Mouse (Mus musculus): ENCODE results near the gene Tjp2. TPM values are rescaled to one million over a fixed set of nuclear protein-coding genes. Genes with fewer than 3 reads are reported as not detected.

Tjp2 gene
- polyA plus RNA-seq, 1 experiment, result 17.1 TPM

GRCm38 (mm10) chr19:24155395-24156066 is 69.3 kb downstream of the Tjp2 start:
- no peak overlapping the region for H3K4me3 ChIP-seq (ENCODE audit: insufficient read depth, low read length)
- no peak overlapping the region for H3K27ac ChIP-seq (ENCODE audit: insufficient read depth, low read length)
- TF ChIP-seq CTCF (IDR thresholded peaks at IDR 0.05; ENCODE audit: extremely low read depth, insufficient read depth, low read length) (no peak), POLR2A (IDR thresholded peaks at IDR 0.05; ENCODE audit: extremely low read depth, insufficient read depth, low read length) (no peak)
- H3K4me1 ChIP-seq (ENCODE audit: control insufficient read depth, insufficient read depth, low read length), result no peaks in the 10 kb centered on the region

DNA sequence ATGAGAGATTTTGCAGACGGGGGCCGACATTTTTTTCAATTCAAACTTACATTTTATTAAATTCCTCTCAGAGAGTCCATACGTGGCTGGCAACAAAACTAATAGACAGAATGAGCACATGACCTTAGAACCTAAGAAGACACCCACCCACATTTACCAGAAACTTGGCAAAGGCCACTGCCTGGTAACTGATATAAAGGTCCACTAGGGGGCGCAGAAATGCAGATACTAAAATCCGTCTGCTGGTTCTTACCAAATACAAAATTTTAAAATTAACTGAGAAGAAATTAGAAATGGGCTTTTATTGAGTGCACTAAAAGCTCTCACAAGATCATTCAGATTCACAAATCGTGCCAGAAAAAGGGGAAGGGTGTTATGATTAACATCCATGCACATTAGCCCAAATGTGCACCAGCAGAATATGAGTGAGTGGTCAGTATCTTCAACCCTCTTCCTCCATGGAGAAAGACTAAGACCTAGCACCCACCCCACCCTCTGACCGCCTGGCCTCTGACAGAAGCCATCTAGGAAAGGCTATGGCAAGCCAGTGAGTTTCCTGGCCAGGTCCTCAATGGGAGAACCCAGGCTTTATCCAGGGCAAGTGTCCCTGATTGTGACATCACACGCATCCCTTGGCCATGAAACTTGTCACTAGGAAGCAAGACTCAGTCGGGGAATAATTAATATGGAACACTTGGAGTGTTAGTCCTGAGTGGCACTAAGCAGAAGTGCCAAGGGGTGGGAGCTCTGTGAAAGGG is 71.4 kb downstream of the Tjp2 start:
- TF ChIP-seq POLR2A (IDR thresholded peaks at IDR 0.05; ENCODE audit: extremely low read depth, insufficient read depth, low read length) (no peak), CTCF (IDR thresholded peaks at IDR 0.05; ENCODE audit: extremely low read depth, insufficient read depth, low read length) (peak; percentile 53; the same call in 1 of the 2 replicates)
- Histone ChIP-seq H3K4me3 (ENCODE audit: insufficient read depth, low read length) (no peak overlapping the region), H3K4me1 (ENCODE audit: control insufficient read depth, insufficient read depth, low read length) (no peaks in the 10 kb centered on the region), H3K27ac (ENCODE audit: insufficient read depth, low read length) (no peak overlapping the region)

GRCm38 (mm10) chr19:24144009-24144408 is 80.8 kb downstream of the Tjp2 start:
- 0 out of 2 replicates have a peak overlapping the region, but pooled peaks have one; percentile 73 for H3K27ac ChIP-seq (ENCODE audit: insufficient read depth, low read length)
- no peak for TF ChIP-seq CTCF (IDR thresholded peaks at IDR 0.05; ENCODE audit: extremely low read depth, insufficient read depth, low read length)

GRCm38 (mm10) chr19:24142621-24143061 is 82.2 kb downstream of the Tjp2 start:
- Histone ChIP-seq H3K27ac (ENCODE audit: insufficient read depth, low read length) (peak overlapping the region; percentile 73), H3K4me1 (ENCODE audit: control insufficient read depth, insufficient read depth, low read length) (no peaks in the 10 kb centered on the region), H3K4me3 (ENCODE audit: insufficient read depth, low read length) (peak overlapping the region; percentile 6; the same call in 1 of the 2 replicates)
- TF ChIP-seq CTCF (IDR thresholded peaks at IDR 0.05; ENCODE audit: extremely low read depth, insufficient read depth, low read length) (no peak), POLR2A (IDR thresholded peaks at IDR 0.05; ENCODE audit: extremely low read depth, insufficient read depth, low read length) (0 out of 2 replicates have a peak, but pooled peaks have one; percentile 14)

More at GRCm38 (mm10) chr19:24144009-24144408, 80.8 kb downstream of the Tjp2 start:
- no peak overlapping the region for H3K4me3 ChIP-seq (ENCODE audit: insufficient read depth, low read length)
- H3K4me1 ChIP-seq (ENCODE audit: control insufficient read depth, insufficient read depth, low read length), result no peaks in the 10 kb centered on the region

DNA sequence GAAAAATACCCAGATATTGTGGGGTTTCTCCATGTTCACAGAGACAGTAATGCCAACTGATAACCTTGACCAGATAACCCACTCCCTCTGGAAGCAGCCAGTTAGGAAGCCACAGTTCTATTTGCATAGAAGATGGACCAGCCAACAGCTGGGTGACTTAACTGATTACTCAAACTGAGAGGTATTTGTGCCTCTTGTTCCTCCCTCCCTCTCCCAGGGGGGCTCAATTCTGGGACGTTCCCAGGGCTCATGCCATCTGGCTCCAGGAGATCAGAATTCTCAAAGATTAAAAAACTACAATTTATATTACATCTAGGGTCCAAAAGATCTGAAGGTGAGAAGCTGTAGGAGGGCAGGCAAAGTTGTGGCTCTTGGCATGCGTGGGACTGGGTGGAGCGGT is 84.5 kb downstream of the Tjp2 start:
- Histone ChIP-seq H3K27ac (ENCODE audit: insufficient read depth, low read length) (no peak overlapping the region), H3K4me1 (ENCODE audit: control insufficient read depth, insufficient read depth, low read length) (peaks cover under 1% of the 10 kb centered on the region; the same call in 1 of the 2 replicates), H3K4me3 (ENCODE audit: insufficient read depth, low read length) (no peak overlapping the region)
- no peak for TF ChIP-seq CTCF (IDR thresholded peaks at IDR 0.05; ENCODE audit: extremely low read depth, insufficient read depth, low read length)
- no peak for TF ChIP-seq POLR2A (IDR thresholded peaks at IDR 0.05; ENCODE audit: extremely low read depth, insufficient read depth, low read length)

GRCm38 (mm10) chr19:24137392-24137791 is 87.4 kb downstream of the Tjp2 start:
- H3K27ac ChIP-seq (ENCODE audit: insufficient read depth, low read length), result no peak overlapping the region
- H3K4me1 ChIP-seq (ENCODE audit: control insufficient read depth, insufficient read depth, low read length), result peaks cover 2% of the 10 kb centered on the region; the same call in 1 of the 2 replicates
- TF ChIP-seq POLR2A (IDR thresholded peaks at IDR 0.05; ENCODE audit: extremely low read depth, insufficient read depth, low read length) (no peak), CTCF (IDR thresholded peaks at IDR 0.05; ENCODE audit: extremely low read depth, insufficient read depth, low read length) (no peak)
- no peak overlapping the region for H3K4me3 ChIP-seq (ENCODE audit: insufficient read depth, low read length)

- Histone ChIP-seq H3K4me3 (ENCODE audit: insufficient read depth, low read length) (peak overlapping the region; percentile 47), H3K27ac (ENCODE audit: insufficient read depth, low read length) (no peak overlapping the region), H3K4me1 (ENCODE audit: control insufficient read depth, insufficient read depth, low read length) (peaks cover 2% of the 10 kb centered on the region; the same call in 1 of the 2 replicates)
- TF ChIP-seq CTCF (IDR thresholded peaks at IDR 0.05; ENCODE audit: extremely low read depth, insufficient read depth, low read length) (no peak), POLR2A (IDR thresholded peaks at IDR 0.05; ENCODE audit: extremely low read depth, insufficient read depth, low read length) (no peak)
Measured at GRCm38 (mm10) chr19:24134991-24135390, 89.8 kb downstream of the Tjp2 start.

DNA sequence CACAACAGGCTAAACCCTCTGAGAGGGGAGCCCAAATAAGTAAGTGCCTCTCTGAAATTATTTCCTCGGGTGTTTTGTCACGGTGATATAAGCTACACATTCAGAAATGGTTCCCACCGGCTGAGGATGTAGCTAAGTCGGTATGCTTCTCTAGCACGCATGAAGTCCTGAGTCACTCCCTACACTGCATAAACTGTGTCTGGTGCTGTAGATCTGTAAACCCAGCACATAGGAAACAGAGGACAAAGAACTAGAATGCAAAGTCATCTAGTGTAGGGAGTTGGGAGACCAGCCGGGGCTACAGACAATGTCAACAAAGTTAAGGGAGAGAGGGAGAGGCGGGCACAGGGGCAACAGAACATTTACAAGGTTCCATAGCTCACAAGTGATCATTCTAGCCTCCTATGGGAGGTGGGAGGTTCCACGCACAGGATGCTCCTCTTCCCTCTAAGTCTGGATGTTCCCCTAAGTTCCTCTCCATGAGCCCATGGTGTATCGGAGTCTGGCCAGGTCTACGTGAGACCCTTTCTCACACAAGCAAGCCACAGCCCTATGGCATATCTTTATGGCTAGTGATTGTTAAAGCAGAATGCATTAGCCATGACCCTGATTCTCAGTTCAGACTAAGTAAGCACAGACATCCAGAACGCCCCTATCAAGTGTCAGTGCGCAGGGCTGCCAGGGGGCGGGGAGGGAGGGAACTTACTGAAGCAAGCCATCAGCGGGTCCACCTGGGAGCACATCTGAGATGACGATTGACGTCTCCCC is 90.5 kb downstream of the Tjp2 start:
- TF ChIP-seq CTCF (IDR thresholded peaks at IDR 0.05; ENCODE audit: extremely low read depth, insufficient read depth, low read length), result no peak
- no peak for TF ChIP-seq POLR2A (IDR thresholded peaks at IDR 0.05; ENCODE audit: extremely low read depth, insufficient read depth, low read length)
- H3K27ac ChIP-seq (ENCODE audit: insufficient read depth, low read length), result no peak overlapping the region
- peaks cover 2% of the 10 kb centered on the region; the same call in 1 of the 2 replicates for H3K4me1 ChIP-seq (ENCODE audit: control insufficient read depth, insufficient read depth, low read length)
- peak overlapping the region; percentile 47 for H3K4me3 ChIP-seq (ENCODE audit: insufficient read depth, low read length)
